Mouse (Mus musculus) lung, adult 18-20 months (tissue): Measurements from ENCODE around the gene Szt2.
A peak's percentile ranks its signal among the peaks of the same experiment; 100 is the strongest.

Experiments
- DNase-seq, 2 experiments: peaks; one replicate each; pipeline ENCODE4 v3.0.0; 2022; ENCODE audit warnings: mixed read lengths in 2 of 2

Szt2 gene

DNA sequence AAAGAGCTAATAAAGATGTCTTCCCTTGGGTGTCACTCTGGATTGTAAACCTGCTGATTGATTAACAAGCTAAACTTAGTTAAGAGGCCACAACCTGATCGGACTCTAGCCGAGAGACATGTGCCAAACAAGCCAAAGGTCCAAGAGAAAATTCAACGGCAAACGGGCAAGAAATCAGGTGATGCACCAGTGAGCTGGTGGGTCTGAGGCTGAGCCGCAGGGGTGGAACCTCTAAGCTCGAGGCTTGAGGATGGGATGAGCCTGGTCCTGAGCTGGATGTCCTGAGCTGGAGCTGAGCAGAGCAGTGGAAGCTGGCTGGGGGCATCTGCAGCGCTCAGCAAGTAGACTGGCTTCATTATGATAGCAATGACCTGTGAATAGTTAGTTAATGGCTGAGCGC lies 51.6 kb downstream of the Szt2 start:
- no peak for DNase-seq

DNA sequence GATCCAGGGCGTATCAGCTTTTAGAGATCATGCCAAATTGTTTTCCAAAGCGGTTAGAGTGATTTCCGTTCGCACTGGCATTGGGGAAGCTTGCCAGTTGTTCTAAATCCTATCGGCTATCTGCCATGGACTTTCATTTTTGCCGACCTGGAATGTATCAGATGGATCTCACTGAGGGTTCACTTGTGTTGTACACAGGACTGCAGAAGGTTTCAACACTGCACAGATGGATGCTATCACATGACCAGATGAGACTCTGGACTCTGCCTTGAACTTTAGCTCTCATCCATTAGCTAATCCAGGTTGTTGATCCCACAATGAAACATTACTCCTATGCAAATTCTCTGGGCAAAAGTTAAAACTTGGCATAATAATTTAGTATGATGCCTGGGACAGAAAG lies 52.3 kb downstream of the Szt2 start:
- DNase-seq, result no peak

DNA sequence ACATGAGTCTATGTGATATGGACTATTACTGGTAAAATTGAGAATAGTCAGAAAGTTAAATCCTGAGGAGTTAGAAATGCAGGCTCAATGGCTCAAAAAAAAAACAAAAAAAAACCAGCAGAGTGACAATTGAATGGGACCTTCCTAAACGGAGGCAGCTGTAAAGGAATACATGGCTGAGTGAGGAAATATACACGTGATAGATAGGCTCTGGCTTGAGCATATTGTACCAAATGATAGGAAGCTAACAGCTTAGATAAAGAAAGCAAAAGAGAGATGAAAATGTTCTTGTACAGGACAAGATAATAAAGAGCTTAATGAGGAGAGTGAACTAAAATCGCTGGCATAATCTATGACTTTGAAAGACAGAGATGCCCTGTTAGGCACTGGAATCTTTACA lies 54.8 kb downstream of the Szt2 start:
- no peak for DNase-seq

DNA sequence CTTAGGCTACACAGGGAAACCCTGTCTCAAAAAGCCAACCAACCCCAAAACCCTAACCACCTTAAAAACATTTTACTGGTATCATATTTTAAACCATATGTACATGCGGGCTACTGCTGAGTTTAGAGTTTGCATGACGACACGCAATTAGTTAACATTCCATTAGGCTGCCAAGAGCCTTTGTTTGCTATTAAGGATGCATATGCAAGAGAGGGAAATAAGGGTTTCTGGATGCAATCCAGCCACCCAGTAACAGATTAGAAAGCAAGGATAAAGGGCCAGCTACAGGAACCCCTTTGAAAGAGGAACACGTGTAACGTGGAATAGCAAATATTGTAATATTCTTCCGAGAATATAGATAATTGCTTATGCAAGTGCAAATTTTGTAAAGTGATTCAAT lies 55.4 kb downstream of the Szt2 start:
- no peak for DNase-seq

DNA sequence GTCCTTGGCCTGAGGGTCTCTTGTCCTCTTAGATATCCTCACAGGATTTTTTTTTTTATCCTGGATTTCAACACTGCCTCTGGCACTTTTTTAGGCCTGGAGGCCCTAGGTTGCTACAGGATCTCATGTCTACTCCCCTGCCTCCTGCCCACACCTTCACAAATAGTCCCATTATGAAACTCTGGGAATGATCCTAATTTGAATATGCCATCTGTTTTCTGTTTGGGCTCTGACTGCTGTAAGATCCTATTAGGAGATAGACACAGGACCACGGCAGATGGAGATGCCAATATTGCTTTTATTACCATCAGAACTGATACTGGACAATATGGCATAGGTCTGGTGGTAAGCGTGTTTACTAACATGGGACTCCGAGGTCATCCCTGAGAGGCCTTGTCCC lies 57.2 kb downstream of the Szt2 start:
- no peak for DNase-seq

DNA sequence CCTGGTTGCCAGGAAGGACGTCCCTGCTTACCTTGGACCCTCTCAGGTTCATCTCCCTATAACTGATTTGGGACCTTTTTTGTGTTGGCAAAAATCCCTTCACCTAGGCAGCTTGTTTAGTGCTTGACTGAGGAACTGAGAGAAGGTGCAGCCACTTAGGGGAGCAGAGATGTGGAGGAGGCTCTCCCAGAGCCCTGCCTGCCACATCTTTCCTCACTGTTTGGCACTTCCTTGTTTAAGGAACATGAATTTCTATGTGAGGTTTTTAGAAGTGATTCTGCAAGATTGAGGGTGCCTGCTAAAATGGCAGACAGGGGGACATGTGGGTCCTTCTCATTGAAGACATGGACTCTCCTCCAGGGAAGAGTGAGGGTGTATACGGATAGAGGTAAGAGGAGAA lies 58.2 kb downstream of the Szt2 start:
- DNase-seq, result no peak

DNA sequence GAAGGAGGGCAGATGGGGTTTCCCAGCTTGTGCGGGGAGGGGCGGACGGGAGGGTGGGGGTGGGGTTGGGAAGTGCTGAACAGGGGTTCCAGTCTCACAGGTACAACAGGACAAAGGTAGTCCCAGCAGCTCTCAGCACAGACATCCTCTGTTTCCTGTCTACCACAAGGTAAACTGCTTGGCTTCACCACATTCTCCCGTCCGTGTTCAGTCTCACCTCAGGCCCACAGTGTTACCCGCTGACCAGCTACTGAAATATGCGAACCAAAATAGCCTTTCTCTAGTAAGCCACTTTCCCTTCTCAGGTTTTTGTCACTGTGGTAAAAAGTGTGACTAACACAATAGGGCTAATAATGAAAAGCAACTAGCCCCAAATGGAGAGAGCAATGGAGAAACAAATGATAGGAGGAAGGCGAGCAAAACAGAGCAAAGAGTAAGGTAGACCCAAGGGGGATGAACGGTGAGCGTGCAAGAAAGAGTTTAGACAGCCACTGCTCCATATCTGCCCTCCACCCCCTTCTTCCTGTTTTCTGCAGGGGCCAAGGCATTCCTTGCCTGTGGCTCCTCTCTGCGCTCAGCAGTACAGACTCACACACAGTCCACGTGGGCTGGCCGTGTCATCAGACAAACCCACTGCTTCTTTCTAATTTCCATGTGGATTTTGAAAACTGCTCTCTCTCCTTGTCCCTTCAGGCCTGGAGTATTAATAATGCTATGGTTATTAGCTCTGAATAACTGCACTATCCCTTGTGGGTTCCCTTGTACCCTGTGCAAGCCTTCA lies 61.4 kb downstream of the Szt2 start:
- DNase-seq, result no peak

DNA sequence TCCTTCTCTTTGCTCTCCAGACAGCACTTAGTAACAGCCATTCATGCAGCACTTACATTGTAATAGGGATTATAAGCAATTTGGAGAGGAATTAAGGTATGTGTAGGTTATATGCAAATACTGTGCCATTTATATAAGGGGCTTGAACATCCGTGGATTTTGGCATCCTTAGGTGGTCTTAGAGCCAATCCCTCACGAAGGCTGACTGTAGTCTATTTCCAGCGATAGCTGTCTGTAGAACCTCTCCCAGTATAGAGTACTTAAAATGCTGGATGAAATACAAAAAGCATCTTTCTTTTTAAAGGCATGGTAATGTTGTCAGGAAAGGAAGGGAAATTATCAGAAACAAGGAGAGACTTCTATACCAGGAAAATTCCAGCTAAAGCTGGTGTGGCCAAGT lies 67.6 kb downstream of the Szt2 start:
- no peak for DNase-seq

DNA sequence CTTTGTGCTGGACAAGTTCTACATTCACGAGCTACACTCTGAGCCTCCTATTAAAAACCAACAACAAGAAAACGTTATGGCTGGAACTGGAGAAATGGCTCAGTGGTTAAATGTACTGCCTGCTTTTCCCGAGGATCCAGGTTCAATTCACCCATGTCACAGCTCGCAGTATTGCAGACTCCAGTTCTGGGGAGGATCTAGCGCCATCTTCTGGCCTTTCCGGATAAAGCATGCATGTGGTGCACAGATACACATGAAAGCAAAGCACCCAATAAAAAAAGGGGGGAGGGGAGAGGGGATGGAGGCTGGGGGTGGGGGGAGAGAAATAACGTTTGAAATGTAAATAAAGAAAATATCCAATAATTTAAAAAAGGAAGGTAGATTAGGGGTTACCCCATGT lies 72.4 kb downstream of the Szt2 start:
- DNase-seq, result peak; percentile 44 to 49

DNA sequence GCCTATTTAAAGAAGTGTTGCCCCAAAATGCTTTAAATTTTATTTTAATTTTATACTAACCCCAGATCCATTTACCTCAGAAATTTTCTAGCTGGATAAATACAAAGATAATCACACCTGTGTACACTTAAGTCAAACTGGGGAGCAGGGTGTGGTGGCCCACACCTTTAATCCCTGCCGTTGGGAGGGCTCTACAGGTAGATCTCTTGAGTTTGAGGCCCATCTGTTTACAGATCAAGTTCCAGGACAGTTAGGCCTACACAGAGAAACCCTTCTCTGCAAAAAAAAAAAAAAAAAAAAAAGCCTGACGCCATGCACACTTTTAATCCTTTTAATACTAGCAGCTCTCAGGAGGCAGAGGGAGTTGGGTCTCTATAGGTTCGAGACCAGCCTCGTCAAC lies 73.1 kb downstream of the Szt2 start:
- no peak for DNase-seq

DNA sequence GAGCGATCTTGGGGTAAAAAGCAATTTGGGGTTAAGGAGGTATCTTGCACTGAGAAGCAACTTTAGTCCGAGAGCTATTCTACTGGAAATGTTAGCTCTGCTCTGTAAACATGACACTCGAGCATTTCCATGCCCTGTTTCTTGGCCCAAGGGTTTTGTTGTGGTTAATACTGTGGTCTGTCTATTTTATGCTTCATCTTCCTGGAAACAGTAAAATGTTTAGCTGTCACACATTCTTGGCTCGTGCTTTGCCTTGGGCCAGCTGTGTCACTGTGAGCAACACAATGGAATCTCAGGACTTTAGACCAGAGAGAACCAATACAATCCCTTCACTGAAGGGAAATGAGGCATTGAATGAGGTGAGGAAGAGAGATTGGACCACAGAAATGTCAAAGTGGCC lies 77.3 kb downstream of the Szt2 start:
- DNase-seq, result peak in 1 of 2 experiments; percentile 24

DNA sequence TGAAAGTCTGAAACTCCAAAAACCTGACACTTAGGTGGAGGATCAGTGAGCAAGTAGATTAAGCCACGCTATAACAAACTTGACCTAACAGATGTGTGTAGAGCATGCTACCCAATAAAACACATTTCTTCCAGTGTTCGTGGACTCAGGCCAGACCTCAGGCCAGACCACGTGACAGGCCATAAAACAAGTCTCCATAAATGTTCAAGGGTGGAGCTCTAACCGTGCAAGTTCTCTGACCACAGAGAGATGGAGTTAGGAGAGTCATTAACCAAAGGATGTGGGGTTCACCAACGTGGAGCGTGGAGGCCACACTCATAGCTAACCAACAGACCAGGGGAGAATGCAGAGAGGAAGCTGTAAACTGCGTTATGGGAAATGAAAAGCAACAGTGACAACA lies 82.6 kb downstream of the Szt2 start:
- no peak for DNase-seq

DNA sequence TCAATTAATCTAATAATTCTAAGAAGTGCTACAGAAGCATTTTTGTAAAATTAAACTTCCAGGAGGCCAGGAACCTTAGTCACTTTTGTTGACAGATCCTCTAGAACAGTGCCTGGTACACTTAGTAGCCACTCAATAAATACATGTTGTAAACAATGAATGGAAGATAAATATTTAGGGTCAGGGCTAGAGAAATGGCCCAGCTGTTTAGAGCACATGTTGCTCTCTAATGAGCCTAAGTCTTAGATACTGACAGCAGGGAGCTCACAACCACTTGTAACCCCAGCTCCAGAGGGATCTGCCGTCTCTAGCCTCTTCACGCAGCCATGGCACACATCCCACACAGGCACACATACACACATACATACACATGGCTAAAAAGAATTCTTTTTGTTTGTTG lies 88.4 kb downstream of the Szt2 start:
- DNase-seq, result no peak

DNA sequence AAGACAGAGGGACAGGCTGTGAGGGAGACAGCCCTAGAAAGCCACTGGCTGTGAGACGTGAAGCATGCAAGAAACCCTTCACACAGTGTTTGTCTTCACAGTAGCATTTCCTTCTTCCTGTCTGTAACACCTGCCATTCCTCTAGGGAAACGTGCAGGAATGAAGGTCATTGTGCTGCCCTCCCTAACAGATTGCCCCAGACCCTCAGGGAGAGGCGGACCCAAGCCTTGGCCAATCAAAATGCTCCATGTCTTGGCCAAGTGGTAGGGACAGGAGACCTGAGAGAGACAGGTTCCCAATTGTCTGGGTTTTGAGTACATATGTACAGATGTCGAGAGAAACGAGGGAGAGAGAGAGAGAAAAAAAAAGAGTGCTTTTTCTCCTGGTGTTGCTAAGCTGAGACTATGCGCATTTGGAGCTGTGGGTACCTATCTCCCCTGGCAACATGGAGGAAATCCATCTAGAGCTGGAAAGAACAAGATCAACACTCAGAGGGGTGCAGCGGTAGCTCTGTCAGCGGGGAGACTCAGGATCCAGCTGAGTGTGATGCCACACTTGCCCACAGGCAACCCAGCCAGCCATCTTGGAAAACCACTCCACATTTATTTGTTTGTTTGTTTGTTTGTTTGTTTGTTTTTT lies 89.2 kb downstream of the Szt2 start:
- no peak for DNase-seq

DNA sequence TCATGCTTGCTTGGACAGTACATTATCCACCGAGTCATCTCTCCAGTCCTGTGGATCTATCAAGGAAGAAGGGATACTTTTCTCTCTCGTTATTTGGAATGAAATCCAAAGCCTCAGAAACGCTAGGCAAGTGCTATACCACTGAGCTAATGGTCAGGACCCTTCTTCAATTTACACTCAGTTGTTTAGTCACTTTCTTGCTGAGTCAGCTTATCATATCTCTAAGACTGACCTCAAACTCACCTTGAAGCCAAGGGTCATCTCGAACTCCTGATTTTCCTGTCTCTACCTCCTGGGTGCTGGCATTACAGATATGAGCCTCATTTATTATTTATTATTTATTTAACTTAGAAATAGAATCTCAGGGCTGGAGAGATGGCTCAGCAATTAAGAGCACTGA lies 92.4 kb downstream of the Szt2 start:
- DNase-seq, result no peak

DNA sequence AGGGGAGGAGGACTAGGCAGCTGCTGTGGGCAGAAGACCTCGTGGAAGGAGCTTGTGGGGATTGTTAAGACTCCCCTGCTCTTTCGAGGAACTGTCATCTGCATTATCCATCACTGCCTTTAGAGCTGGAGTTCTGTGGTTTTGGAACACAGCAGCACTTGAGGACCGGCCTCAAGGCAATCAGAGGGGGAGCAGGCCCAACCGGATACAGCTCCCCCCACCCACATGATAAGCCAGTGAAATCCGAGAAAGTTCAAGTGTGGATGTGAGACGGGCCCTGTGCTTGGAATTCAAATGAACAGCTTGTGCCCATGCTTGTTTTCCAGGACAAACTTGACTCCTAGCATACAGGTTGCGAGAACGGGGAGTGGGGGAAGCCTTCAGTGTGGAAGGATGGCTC lies 93.8 kb downstream of the Szt2 start:
- DNase-seq, result no peak
